Mouse (Mus musculus): Measurements from ENCODE around the gene Dnm3. TPM values are rescaled to one million over a fixed set of nuclear protein-coding genes. Genes with fewer than 3 reads are reported as not detected.

The Dnm3 gene
- total RNA-seq, 4 experiments from 2014 or later = 107 to 116 (median 111) TPM

- DNase-seq (ENCODE audit: low spot score in 2 of 2) = no peak
These were observed 515.1 kb downstream of the Dnm3 start for GRCm38 (mm10) chr1:161962465-161963377.

- DNase-seq (ENCODE audit: low spot score in 2 of 2) = no peak
These were observed 519.6 kb downstream of the Dnm3 start for GRCm38 (mm10) chr1:161957964-161958950.

GRCm38 (mm10) chr1:161955846-161956245, 522.0 kb downstream of the Dnm3 start:
- DNase-seq (ENCODE audit: low spot score in 2 of 2) = no peak

- DNase-seq (ENCODE audit: low spot score in 2 of 2) = no peak
These were observed 525.2 kb downstream of the Dnm3 start for GRCm38 (mm10) chr1:161952599-161952998.

- no peak for DNase-seq (ENCODE audit: low spot score in 2 of 2)
These were observed 526.6 kb downstream of the Dnm3 start for GRCm38 (mm10) chr1:161951009-161951779.

- DNase-seq (ENCODE audit: low spot score in 2 of 2) = no peak
These were observed 535.8 kb downstream of the Dnm3 start for GRCm38 (mm10) chr1:161942082-161942481.

Small RNAs within 50 kb of the gene (microRNA-seq; reads per million reads assigned to microRNA genes)
- gene Mir199a-2 = 0.21 to 0.22 reads per million in 2 experiments
- 32.0 to 55.6 reads per million in 2 experiments for gene Mir214

Other genes with a start within 250 kb of the Dnm3 start
- 10 to 100 TPM; 11.9 to 16.4 (median 13.2) TPM for gene Mettl13, start 70.5 kb upstream of the Dnm3 start, total RNA-seq (2022)
- 100 to 1,000 TPM in 3 of 4 experiments, 10 to 100 TPM in 1; 97.3 to 120 (median 106) TPM for gene Vamp4, start 92.5 kb upstream of the Dnm3 start, total RNA-seq (2022)
- 1 to 10 TPM; 3.6 to 7.6 (median 5.2) TPM for gene Myoc, start 161.1 kb upstream of the Dnm3 start, total RNA-seq (2022)
- not detected for gene Myocos, start 180.2 kb upstream of the Dnm3 start, total RNA-seq (2022)

Measured in left cerebral cortex, adult 8-10 months (tissue).